Mouse (Mus musculus) testis, adult 2 months (tissue): ENCODE measurements around the gene Csk.

Source experiments
- CTCF ChIP-seq: fragments of 200-500 bp; IDR thresholded peaks from 2 replicates; pipeline ENCODE4 v1.5.1; 2012; ENCODE audit warnings: low read depth, mild to moderate bottlenecking, inconsistent platforms, low read length, moderate library complexity; ENCODE audit not compliant: control insufficient read depth, insufficient read depth, insufficient replicate concordance
- POLR2A ChIP-seq: fragments of 200-500 bp; IDR thresholded peaks from 2 replicates; pipeline ENCODE4 v1.6.1; 2012; ENCODE audit warnings: low read depth, mild to moderate bottlenecking, inconsistent platforms, low read length, moderate library complexity; ENCODE audit not compliant: control insufficient read depth

DNA sequence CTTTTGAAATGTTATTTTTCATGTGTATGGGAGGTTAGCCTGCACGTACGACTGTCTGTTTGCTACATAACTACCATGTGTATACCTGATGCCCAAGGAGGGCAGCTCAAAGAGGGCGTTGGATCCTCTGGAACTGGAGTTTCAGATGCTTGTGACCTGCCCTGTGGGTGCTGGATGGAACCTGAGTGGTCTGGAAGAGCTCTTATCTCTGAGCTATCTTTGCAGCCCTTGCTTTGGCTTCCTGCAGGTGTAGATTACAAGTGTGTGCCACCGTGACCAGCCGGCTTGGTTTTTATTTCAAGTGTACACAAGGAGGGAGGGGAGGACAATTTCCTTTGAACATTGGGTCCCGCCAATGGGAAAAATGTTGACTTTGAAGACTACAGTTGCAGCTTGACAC lies 7.1 kb upstream of the Csk start:
- TF ChIP-seq POLR2A (no peak), CTCF (no peak)
